ENCODE assay signal across 8 mouse cellular contexts in genomic region chr11:78551059-78551398, GRCm38 (mm10). TPM values are rescaled to one million over a fixed set of nuclear protein-coding genes. Genes with fewer than 3 reads are reported as not detected.
DNase-seq lines count a peak whose midpoint lies in the region; ATAC-seq and TF ChIP-seq lines count a peak whose summit lies in the region.

No protein-coding gene starts in this region.

- intact Hi-C loops in heart, adult 2 months (cut with DNase I) = loop anchor here (2.0 to 10.0 kb wide), 3 partner anchors 14 to 404 kb away; partner anchors contain the start of genes Ift20 and Tnfaip1

- H3K4me3 ChIP-seq in heart, adult 2 months = peak overlapping the region; percentile 89
- no peak overlapping the region for H3K4me3 ChIP-seq in C2C12 (ENCODE audit: insufficient read depth, poor library complexity, severe bottlenecking)
- H3K4me3 ChIP-seq in forebrain, embryonic 12.5 days (replicated peaks) = peak overlapping the region; percentile 62
- H3K4me3 ChIP-seq in liver, embryonic 14.5 days (ENCODE audit: insufficient read depth in 1 of 2, low read depth in 2 of 2, low read length in 2 of 2) = peak overlapping the region; percentile 46 to 76

- 30% methylated on average over 6 of the region's 6 CpGs for WGBS in heart, adult 2 months
- WGBS in forebrain, embryonic 12.5 days = 36% methylated on average over 6 of the region's 6 CpGs
- 22% methylated on average over 6 of the region's 6 CpGs for WGBS in liver, embryonic 14.5 days (ENCODE audit: insufficient replicate concordance)

- DNase-seq in heart, adult 2 months = no peak
- DNase-seq in heart, adult 11 months = no peak
- no peak for DNase-seq in liver, embryonic 14.5 days (ENCODE audit: low read depth in 3 of 3, low spot score in 3 of 3)
- DNase-seq in spleen, adult 12 weeks (ENCODE audit: low spot score) = no peak
- DNase-seq in cerebellum, adult 8-10 months = no peak
- no peak for DNase-seq in testis, postnatal 14 days (ENCODE audit: low spot score)

- peak overlapping the region; percentile 72 for H3K27ac ChIP-seq in heart, adult 2 months
- H3K27ac ChIP-seq in forebrain, embryonic 12.5 days = peak overlapping the region; percentile 62
- no peak overlapping the region for H3K27ac ChIP-seq in liver, embryonic 14.5 days

- peak overlapping the region; percentile 63 for H3K4me2 ChIP-seq in forebrain, embryonic 12.5 days
- peak overlapping the region; percentile 87 for H3K4me2 ChIP-seq in liver, embryonic 14.5 days (ENCODE audit: low read depth)

- ATAC-seq in forebrain, embryonic 12.5 days (ENCODE audit: low FRiP score) = peak; percentile 66
- 0 out of 2 replicates have a peak, but pooled peaks have one; percentile 1 for ATAC-seq in liver, embryonic 14.5 days (ENCODE audit: insufficient read depth)

- H3K79me2 ChIP-seq in heart, adult 2 months (replicated peaks; ENCODE audit: control insufficient read depth, insufficient read depth, low read length) = no peaks in the 10 kb centered on the region
- peaks cover 44% of the 10 kb centered on the region for H3K79me2 ChIP-seq in C2C12 (ENCODE audit: control insufficient read depth, insufficient read depth)

- no peak for TF ChIP-seq CTCF in heart, adult 2 months (IDR thresholded peaks at IDR 0.05)
- no peak for TF ChIP-seq CTCF in C2C12 (IDR thresholded peaks at IDR 0.05; ENCODE audit: control insufficient read depth, insufficient read depth, insufficient read length)
- no peak for TF ChIP-seq CTCF in liver, embryonic 14.5 days (IDR thresholded peaks at IDR 0.05; ENCODE audit: low read depth)

- peak overlapping the region; percentile 41; the same call in 1 of the 2 replicates for H3K9ac ChIP-seq in heart, adult 2 months (ENCODE audit: low read depth, low read length)
- H3K9ac ChIP-seq in forebrain, embryonic 12.5 days = peak overlapping the region; percentile 51
- 0 out of 2 replicates have a peak overlapping the region, but pooled peaks have one; percentile 31 for H3K9ac ChIP-seq in liver, embryonic 14.5 days (replicated peaks)

- H3K9me3 ChIP-seq in forebrain, embryonic 12.5 days = peaks cover 4% of the 10 kb centered on the region; the same call in 1 of the 2 replicates
- H3K9me3 ChIP-seq in liver, embryonic 14.5 days (ENCODE audit: control insufficient read depth, low read length) = no peaks in the 10 kb centered on the region

- H3K27me3 ChIP-seq in heart, adult 2 months (ENCODE audit: control insufficient read depth, insufficient read depth, low read length) = no peaks in the 10 kb centered on the region
- no peaks in the 10 kb centered on the region for H3K27me3 ChIP-seq in C2C12 (ENCODE audit: control insufficient read depth, insufficient read depth, insufficient read length)
- no peaks in the 10 kb centered on the region for H3K27me3 ChIP-seq in forebrain, embryonic 12.5 days
- H3K27me3 ChIP-seq in liver, embryonic 14.5 days (ENCODE audit: control insufficient read depth, insufficient read depth, low read length) = no peaks in the 10 kb centered on the region

- TF ChIP-seq EP300 in heart, adult 2 months (IDR thresholded peaks at IDR 0.05; ENCODE audit: insufficient read depth, low read depth, low read length) = no peak
- TF ChIP-seq EP300 in liver, embryonic 14.5 days (IDR thresholded peaks at IDR 0.05; ENCODE audit: low read depth) = no peak

- peak overlapping the region; percentile 44 for H3ac ChIP-seq in C2C12 (ENCODE audit: control insufficient read depth, insufficient read length, low read depth)

- H3K4me1 ChIP-seq in heart, adult 2 months (ENCODE audit: control insufficient read depth, insufficient read depth, low read length) = peaks cover 2% of the 10 kb centered on the region
- peaks cover 26% of the 10 kb centered on the region for H3K4me1 ChIP-seq in forebrain, embryonic 12.5 days
- peaks cover 6 to 32% of the 10 kb centered on the region in 2 experiments for H3K4me1 ChIP-seq in liver, embryonic 14.5 days (replicated peaks; ENCODE audit: control insufficient read depth in 2 of 2, insufficient read depth in 2 of 2, low read length in 1 of 2)

- TF ChIP-seq POLR2A in heart, adult 2 months (IDR thresholded peaks at IDR 0.05; ENCODE audit: insufficient read depth, low read depth, low read length) = no peak

- H3K79me3 ChIP-seq in C2C12 (ENCODE audit: low read depth) = peaks cover 30% of the 10 kb centered on the region

- H3K36me3 ChIP-seq in heart, adult 2 months (ENCODE audit: control insufficient read depth, insufficient read depth, low read length) = no peaks in the 10 kb centered on the region
- H3K36me3 ChIP-seq in C2C12 (ENCODE audit: control insufficient read depth, insufficient read depth) = peaks cover 11% of the 10 kb centered on the region
- no peaks in the 10 kb centered on the region for H3K36me3 ChIP-seq in forebrain, embryonic 12.5 days (replicated peaks)
- no peaks in the 10 kb centered on the region for H3K36me3 ChIP-seq in liver, embryonic 14.5 days (replicated peaks; ENCODE audit: control insufficient read depth, insufficient read depth, low read depth)

TF ChIP-seq in C2C12, 6 proteins besides CTCF, POLR2A, EP300 and RAD21:
- no peak for TF ChIP-seq CEBPB (IDR thresholded peaks at IDR 0.05; ENCODE audit: low read depth)
- no peak for TF ChIP-seq MAX (IDR thresholded peaks at IDR 0.05)
- no peak for TF ChIP-seq USF1 (IDR thresholded peaks at IDR 0.05; ENCODE audit: low read depth)
- no peak for TF ChIP-seq MYOG (IDR thresholded peaks at IDR 0.05; ENCODE audit: control insufficient read depth, extremely low read depth, insufficient read length)
- no peak for TF ChIP-seq FOSL1 (IDR thresholded peaks at IDR 0.05; ENCODE audit: insufficient read depth, low read length, poor library complexity, severe bottlenecking)
- TF ChIP-seq MYOD1 (IDR thresholded peaks at IDR 0.05; ENCODE audit: control insufficient read depth, insufficient read length, low read depth) = no peak

RNA-seq across cellular contexts. Expression of gene Tmem97, which starts 0.5 kb away (rescaled TPM):
- total RNA-seq in heart, adult 2 months (2021) = 1 to 10 TPM; 5.2 to 6.1 TPM
- polyA plus RNA-seq in heart, adult 2 months (2012; rRNA removed) = 6.4 and 6.8 TPM in 2 replicates
- polyA plus RNA-seq in C2C12 (2012; fragmentation: generic; extraction: Trizol) = 164 TPM
- polyA plus RNA-seq in forebrain, embryonic 12.5 days (2016; fragmentation: Nextera tagmentation; extraction: Ambion mirVana) = 55.3 and 55.7 TPM in 2 replicates
- polyA plus RNA-seq in liver, embryonic 14.5 days (2012; rRNA removed) = 34.2 and 42.3 TPM in 2 replicates
- polyA plus RNA-seq in liver, embryonic 14.5 days (2014; fragmentation: Nextera tagmentation; extraction: Ambion mirVana) = 99.5 and 116 TPM in 2 replicates

RNA-seq across cellular contexts. Expression of gene Ift20, which starts 14.9 kb away (rescaled TPM):
- total RNA-seq in heart, adult 2 months (2021) = 10 to 100 TPM; 37.6 to 40.6 TPM
- 34.6 and 39.4 TPM in 2 replicates for polyA plus RNA-seq in heart, adult 2 months (2012; rRNA removed)
- 61.1 TPM for polyA plus RNA-seq in C2C12 (2012; fragmentation: generic; extraction: Trizol)
- polyA plus RNA-seq in forebrain, embryonic 12.5 days (2016; fragmentation: Nextera tagmentation; extraction: Ambion mirVana) = 93.8 and 97.1 TPM in 2 replicates
- polyA plus RNA-seq in liver, embryonic 14.5 days (2012; rRNA removed) = 29.2 and 41.7 TPM in 2 replicates
- 73.9 and 77.8 TPM in 2 replicates for polyA plus RNA-seq in liver, embryonic 14.5 days (2014; fragmentation: Nextera tagmentation; extraction: Ambion mirVana)

RNA-seq across cellular contexts. Expression of gene Tnfaip1, which starts 14.9 kb away (rescaled TPM):
- 10 to 100 TPM; 38.2 to 40.1 TPM for total RNA-seq in heart, adult 2 months (2021)
- 36.0 and 51.1 TPM in 2 replicates for polyA plus RNA-seq in heart, adult 2 months (2012; rRNA removed)
- 60.7 TPM for polyA plus RNA-seq in C2C12 (2012; fragmentation: generic; extraction: Trizol)
- polyA plus RNA-seq in forebrain, embryonic 12.5 days (2016; fragmentation: Nextera tagmentation; extraction: Ambion mirVana) = 72.0 and 72.7 TPM in 2 replicates
- polyA plus RNA-seq in liver, embryonic 14.5 days (2012; rRNA removed) = 6.3 and 6.7 TPM in 2 replicates
- 12.6 and 13.2 TPM in 2 replicates for polyA plus RNA-seq in liver, embryonic 14.5 days (2014; fragmentation: Nextera tagmentation; extraction: Ambion mirVana)

RNA-seq across cellular contexts. Expression of gene Poldip2, which starts 39.0 kb away (rescaled TPM):
- total RNA-seq in heart, adult 2 months (2021) = 100 to 1,000 TPM; 127 to 140 TPM
- polyA plus RNA-seq in heart, adult 2 months (2012; rRNA removed) = 102 and 151 TPM in 2 replicates
- 111 TPM for polyA plus RNA-seq in C2C12 (2012; fragmentation: generic; extraction: Trizol)
- 161 and 169 TPM in 2 replicates for polyA plus RNA-seq in forebrain, embryonic 12.5 days (2016; fragmentation: Nextera tagmentation; extraction: Ambion mirVana)
- polyA plus RNA-seq in liver, embryonic 14.5 days (2012; rRNA removed) = 24.1 and 28.2 TPM in 2 replicates
- polyA plus RNA-seq in liver, embryonic 14.5 days (2014; fragmentation: Nextera tagmentation; extraction: Ambion mirVana) = 55.6 and 57.2 TPM in 2 replicates

RNA-seq across cellular contexts. Expression of gene Tmem199, which starts 39.1 kb away (rescaled TPM):
- total RNA-seq in heart, adult 2 months (2021) = 10 to 100 TPM; 11.3 to 11.5 TPM
- polyA plus RNA-seq in heart, adult 2 months (2012; rRNA removed) = 7.9 and 14.0 TPM in 2 replicates
- 41.3 TPM for polyA plus RNA-seq in C2C12 (2012; fragmentation: generic; extraction: Trizol)
- polyA plus RNA-seq in forebrain, embryonic 12.5 days (2016; fragmentation: Nextera tagmentation; extraction: Ambion mirVana) = 76.8 and 79.7 TPM in 2 replicates
- polyA plus RNA-seq in liver, embryonic 14.5 days (2012; rRNA removed) = 10.6 and 14.5 TPM in 2 replicates
- 20.6 and 22.1 TPM in 2 replicates for polyA plus RNA-seq in liver, embryonic 14.5 days (2014; fragmentation: Nextera tagmentation; extraction: Ambion mirVana)
